Mouse (Mus musculus) heart, adult 8-10 months (tissue): ENCODE results near the gene Sh2d2a. TPM values are rescaled to one million over a fixed set of nuclear protein-coding genes. Genes with fewer than 3 reads are reported as not detected.
"Not testable (repeated sequence)": the region's sequence is repeated elsewhere in the genome, so short reads cannot be mapped to it uniquely, and the experiment has no call there.

ENCODE experiments used
- DNase-seq: peaks from one replicate; pipeline ENCODE4 v3.0.0; 2022; ENCODE audit warnings: low spot score
- total RNA-seq, 4 experiments: library from RNA; stranded (reverse); gene quantifications; 2 replicates each; pipeline ENCODE4 v1.2.4; 2022

Gene Sh2d2a
- under 1 TPM in 2 of 4 experiments, not detected in 2; 0.06 to 0.16 TPM for total RNA-seq

DNA sequence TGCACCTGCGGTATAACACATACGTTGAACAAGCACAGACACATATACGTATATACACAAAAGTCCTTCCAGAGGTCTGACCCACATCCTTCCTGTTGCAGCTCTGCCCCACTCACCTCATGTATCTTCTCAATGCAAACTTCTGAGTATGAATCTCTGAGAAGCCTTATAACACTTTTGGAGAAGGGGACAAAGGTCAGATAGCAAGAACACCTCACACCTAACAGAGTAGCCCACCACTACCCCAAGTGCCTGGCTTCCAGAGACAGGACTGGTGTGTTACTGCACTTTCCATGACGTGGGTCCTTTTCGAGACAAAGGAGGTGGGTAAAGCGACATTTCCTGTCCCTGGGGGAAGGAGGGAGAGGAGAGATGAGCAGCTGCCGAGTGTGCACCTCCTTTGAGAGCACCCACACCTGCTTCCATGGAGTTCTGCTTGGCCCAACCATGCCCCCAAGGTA is at the start of gene Sh2d2a:
Gene Sh2d2a (plus strand): TSS at position 106 of the 461 bp plus-strand sequence.
- DNase-seq, result no peak

DNA sequence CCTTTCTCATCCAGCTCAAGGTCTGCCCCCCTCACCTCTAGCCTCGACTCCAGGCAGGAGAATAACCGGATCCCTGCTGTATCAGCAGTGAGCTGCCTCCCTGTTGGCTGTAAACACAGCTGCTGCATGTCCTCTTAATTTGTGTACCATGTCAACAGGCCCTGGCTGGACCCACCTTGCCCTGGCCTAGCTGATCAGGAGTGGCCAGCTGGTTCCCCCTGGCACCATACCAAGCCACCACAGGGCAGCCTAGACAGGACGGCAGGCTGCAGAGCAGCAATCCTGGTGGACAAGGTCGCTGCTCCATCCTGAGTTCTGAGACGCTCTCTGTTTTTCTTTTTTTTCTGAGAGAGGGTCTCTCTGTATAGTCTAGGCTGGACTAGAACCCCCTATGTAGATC is 44.9 kb upstream of the Sh2d2a start:
- DNase-seq, result no peak

- no peak for DNase-seq
Measured at GRCm38 (mm10) chr3:87804038-87804677, 42.4 kb upstream of the Sh2d2a start.

DNA sequence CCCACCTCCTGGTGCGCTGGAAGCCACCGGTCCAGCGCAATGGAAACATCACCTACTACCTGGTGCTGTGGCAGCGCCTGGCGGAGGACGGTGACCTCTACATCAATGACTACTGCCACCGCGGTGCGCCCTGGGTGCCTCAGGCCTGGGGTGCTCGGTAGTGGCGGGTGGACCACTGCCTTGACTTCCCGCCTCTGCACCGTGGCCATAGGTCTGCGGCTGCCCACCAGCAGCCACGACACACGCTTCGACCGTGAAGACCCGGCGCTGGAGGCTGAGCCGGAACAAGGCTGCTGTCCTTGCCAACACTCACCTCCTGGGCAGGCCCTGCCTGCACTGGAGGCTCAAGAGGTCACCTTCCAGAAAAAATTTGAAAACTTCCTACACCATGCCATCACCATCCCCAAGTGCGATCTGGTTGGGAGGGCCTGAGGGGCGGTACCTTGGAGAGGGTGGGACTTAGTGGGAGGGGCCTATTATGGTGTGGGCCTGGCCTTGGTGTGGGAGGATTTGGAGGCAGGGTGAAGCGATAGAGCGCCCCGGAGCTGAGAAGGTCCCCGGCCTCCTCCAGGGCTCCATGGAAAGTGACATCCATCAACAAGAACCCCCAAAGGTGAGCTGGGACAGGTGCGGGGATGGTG is 37.1 kb upstream of the Sh2d2a start:
- DNase-seq, result no peak

DNA sequence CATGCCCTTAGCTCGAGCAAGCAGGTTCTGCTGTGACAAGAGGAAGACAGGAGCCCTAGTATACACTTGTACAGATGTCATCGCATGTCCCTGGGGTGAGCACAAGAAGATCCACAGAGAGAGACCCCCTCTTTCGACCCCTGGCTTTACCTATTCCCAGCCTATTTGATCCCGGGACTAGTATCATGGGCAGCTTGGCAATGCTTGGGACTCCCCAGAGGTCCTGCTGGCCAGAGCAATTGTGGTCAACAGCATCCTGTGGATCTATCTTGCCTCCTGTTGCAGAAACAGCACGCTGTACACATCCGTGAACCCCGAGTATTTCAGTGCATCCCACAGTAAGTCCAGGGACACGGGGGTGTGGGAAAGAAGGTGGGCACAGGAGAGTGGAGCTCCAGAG is 35.3 kb upstream of the Sh2d2a start:
- no peak for DNase-seq

- no peak for DNase-seq
Measured at GRCm38 (mm10) chr3:87812413-87812812, 34.1 kb upstream of the Sh2d2a start.

DNA sequence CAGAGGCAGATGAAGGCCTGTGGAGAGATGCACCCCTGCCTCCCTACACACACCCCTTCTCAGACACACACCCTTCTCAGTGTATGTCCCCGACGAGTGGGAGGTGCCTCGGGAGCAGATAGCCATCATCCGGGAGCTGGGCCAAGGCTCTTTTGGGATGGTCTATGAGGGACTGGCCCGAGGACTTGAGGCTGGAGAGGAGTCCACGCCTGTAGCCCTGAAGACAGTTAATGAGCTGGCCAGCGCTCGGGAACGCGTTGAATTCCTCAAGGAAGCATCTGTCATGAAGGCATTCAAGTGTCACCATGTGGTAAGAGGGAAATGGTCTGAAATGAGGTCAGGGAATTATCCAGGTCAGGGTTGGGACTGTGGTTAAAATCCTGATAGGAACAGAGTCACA is 33.7 kb upstream of the Sh2d2a start:
- DNase-seq, result no peak

DNA sequence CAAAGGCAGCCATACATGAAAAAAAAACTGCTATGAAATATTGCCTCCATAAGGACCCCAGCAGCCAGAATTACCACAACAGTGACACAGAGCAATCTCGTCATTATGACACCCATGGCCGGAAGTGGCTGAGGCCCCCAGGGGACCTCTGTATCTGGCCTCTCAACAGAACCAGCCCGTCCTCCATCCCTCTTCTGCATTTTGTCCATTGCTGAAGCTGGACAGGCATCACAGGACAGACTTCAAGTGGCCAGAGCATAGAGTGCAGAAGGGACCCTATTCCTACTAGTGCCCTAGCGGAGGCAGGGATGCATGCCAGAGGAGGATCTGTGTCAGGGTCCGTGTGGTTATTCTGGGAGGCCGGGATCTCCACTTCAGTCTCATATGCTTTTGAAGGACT is 30.4 kb upstream of the Sh2d2a start:
- DNase-seq, result no peak

GRCm38 (mm10) chr3:87816646-87817093 is 29.9 kb upstream of the Sh2d2a start:
- peak; percentile 80 for DNase-seq

GRCm38 (mm10) chr3:87818226-87818625 is 28.3 kb upstream of the Sh2d2a start:
- DNase-seq, result no peak

GRCm38 (mm10) chr3:87824206-87824605 is 22.3 kb upstream of the Sh2d2a start, which contains the start of gene Pear1:
Pear1 (minus strand) TSS chr3:87824306.
- not testable (repeated sequence) for DNase-seq

DNA sequence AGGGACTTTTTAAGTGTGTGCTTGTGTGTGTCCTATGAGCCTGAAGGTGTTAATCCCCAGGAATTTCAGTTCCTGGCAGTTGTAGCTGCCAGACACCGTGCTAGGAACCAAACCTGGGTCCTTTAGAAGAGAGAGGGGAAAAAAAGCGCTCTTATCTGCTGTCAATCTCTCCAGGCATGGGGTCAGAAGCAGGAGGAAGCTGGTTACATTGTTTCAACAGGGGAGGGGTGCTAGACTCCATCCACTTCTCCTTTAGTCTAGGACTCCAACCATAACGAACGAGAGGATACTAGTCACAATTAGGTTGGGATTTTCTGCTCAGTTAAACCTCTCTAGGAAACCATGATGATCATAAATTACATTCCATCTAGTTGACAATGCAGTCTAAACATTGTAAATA is 18.1 kb upstream of the Sh2d2a start:
- no peak for DNase-seq

GRCm38 (mm10) chr3:87829025-87829424 is 17.5 kb upstream of the Sh2d2a start:
- DNase-seq, result no peak

GRCm38 (mm10) chr3:87832109-87832859 is 14.3 kb upstream of the Sh2d2a start:
- no peak for DNase-seq

- DNase-seq, result no peak
Measured at GRCm38 (mm10) chr3:87833482-87833881, 13.1 kb upstream of the Sh2d2a start.

- peak; percentile 68 for DNase-seq
Measured at GRCm38 (mm10) chr3:87838622-87839021, 7.9 kb upstream of the Sh2d2a start.

DNA sequence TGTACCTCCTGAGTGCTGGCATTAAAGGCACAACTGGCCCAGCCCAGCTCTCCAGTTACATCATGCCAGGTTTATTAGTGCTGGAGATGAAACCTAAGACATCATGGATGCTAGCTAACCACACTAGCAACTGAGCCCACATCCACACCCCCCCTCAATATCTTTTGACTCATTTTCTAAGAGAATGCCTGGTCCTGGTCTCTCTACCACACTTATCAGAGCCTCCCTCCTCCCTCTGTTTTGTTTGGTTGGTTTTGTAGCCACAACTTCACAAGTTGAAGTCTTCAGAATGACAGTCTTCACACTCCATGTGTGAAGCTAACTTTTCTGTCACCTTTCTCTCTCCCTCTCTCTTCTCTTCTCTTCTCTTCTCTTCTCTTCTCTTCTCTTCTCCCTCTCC is 5.7 kb upstream of the Sh2d2a start:
- no peak for DNase-seq

GRCm38 (mm10) chr3:87844981-87845380 is 1.6 kb upstream of the Sh2d2a start:
- DNase-seq, result no peak

- DNase-seq, result no peak
Measured at GRCm38 (mm10) chr3:87846186-87846585, 369 bp upstream of the Sh2d2a start.

GRCm38 (mm10) chr3:87847680-87848079 is 1.1 kb downstream of the Sh2d2a start:
- no peak for DNase-seq

DNA sequence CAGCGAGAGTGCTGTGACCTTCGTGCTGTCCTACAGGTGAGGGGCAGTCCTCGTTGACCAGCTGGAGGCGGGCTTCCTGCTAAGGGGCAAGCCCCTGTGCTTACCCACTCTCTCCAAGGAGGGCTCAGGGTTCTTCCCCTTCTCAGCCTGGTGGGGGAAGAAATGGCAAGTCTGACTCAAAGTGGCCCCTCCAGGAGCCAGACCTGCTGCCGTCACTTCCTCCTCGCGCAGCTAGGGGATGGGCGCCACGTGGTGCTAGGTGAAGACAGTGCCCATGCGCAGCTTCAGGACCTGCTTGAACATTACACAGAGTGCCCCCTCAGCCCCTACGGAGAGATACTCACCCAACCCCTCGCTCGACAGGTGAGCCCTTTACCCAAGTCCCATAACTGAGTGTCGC is 2.6 kb downstream of the Sh2d2a start:
- no peak for DNase-seq

DNA sequence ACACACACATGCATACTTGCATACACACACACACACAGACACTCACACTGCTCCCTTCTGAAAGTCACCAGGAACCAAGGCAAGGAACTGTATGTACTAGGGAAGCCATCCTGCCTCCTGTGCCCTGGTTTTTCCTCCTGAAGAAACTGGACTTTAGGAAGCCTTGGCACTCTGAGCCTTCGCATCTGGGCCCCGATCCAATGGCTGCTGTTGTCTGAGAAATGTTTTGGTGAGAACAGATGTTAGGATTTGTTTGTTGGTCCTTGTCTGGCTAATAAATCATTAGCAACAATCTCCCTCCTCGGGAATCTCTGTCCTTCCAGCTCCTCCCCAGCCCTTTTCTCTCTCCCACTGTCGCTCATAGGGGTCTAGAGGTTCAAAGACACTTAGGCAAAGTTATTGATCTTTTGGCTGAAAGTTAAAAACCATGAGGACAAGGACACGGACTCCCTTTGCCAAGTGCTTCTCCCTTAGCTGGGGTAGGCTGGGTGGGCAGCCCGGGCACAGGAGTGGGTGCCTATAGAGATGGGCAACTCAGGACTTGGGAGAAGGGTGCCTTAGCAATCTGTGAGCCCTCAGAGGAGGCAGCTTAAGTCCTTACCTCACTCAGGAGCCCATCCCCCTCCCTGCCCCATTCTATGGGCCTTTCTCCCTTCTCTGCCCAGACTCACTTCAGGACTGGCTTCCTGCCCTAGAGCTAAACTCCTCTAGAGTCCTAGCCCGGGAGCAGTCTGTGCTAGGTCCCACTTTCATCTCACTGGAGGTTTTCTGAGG is 8.4 kb downstream of the Sh2d2a start:
- no peak for DNase-seq
